Mouse (Mus musculus) right cerebral cortex, postnatal 36 days (tissue): ENCODE measurements around the gene Scn5a.
A peak's percentile ranks its signal among the peaks of the same experiment; 100 is the strongest.

Experiments used
- DNase-seq, 2 experiments: peaks; one replicate each; pipeline ENCODE4 v3.0.0; 2022; ENCODE audit warnings: low spot score in 2 of 2, mixed read lengths in 1 of 2

The Scn5a gene

DNA sequence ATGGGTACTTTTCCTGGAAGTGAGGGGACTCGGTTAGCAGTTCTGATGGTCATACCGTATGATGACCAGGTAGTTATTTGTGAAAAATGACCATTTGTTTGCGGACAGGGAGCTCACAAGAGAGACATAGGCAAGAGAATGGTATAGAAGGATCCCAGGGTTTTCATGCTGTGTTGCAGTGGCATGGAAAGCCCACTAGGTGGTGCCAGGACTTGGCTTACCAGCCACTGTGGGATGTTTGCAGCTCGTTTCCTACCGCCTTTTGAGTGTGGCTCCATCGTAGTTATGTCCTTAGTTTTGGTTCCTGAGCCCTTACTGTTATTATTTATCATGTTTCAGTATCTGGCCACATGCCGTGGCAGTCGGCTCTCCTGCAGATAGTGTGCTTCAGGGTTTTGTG is 118.4 kb downstream of the Scn5a start:
- peak; percentile 39 to 47 for DNase-seq

DNA sequence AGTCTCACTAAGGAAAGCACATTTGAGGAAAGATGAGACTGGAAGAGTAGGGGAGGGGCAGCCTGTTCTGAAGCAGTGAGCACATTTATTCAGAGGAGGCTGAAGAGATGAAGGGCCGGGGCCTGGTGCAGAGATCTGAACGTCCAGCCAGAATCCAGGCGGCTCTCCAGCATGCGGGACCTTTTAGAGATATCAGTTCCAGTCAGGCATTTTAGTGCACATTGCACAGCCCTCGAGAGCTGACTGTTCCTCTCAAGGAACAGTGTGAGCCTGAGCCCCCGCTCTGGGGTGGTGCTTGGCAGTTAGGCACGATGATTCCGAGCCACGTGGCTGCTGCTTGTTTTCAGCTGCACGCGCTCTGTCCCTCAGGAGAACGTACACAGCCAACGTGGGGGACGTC is 121.7 kb downstream of the Scn5a start:
- no peak for DNase-seq

DNA sequence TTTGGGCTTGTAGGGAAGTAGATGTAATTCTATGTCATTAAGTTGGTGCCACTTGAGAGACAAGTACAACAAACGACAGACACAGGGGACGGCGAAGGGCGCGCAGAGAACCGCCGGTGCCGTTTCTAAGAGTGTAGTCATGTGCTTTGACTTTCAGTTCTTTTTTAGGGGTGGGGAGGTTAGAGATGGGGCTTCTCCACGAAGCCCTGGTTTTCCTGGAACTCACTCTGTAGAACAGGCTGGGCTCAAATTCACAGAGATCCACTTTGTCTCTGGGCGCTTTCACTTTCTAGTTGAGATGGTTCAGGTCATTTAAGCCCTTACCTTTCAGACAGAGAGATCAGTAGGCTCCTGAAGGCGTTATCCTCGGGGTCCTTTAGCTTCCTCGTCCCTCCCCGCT is 122.8 kb downstream of the Scn5a start:
- DNase-seq: no peak

DNA sequence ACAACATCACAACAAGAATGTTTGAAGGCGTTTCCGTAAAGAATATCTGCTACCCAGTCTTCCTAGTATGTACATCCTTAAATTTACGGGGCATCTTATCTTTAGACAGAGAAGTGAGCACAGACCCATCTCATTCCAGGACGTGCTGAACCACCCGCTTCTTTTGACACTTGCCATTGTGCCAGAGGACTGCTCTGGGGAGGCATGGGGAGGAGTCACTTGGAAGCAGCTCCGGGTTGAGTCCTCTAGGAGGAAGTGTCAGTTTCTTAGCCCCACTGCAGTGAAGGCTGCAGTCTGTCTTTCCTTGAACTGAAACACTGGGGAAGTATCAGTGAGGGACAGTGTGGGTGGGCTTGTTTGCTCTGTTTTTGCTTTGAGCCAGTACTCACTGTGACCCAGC is 133.1 kb downstream of the Scn5a start:
- DNase-seq: no peak

GRCm38 (mm10) chr9:119444738-119445429 is 133.9 kb downstream of the Scn5a start, which contains the start of gene Exog:
Gene Exog (plus strand): TSS chr9:119444943.
- peak; percentile 95 to 97 for DNase-seq

DNA sequence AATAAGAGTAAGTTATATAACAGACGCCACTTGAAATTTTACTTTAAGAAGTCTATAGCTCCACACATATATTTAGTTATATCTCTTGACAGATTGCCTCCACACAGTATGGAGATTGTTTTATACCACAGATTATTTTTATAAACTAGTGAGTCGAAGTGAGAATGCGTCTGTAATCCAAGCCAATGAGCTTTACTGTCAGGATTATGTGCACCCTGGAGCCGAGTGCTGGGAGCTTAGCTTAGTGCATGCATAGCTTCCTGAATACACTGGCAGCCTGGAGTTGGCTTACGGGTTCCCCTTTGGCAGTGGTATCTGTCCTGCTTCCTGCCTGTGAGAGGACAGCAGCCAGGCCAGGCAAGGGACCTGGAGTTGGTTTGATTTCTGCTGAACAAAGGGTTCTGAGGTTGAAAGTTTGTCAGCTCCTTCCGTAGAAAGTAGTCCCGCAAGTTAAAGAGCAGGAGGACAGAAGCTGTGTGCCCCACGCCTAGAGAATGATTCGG is 140.3 kb downstream of the Scn5a start:
- no peak for DNase-seq

- DNase-seq: no peak
These were observed 140.8 kb downstream of the Scn5a start for GRCm38 (mm10) chr9:119438065-119438464.

- DNase-seq: no peak
These were observed 143.0 kb downstream of the Scn5a start for GRCm38 (mm10) chr9:119435855-119436254.
